Mouse (Mus musculus) kidney, postnatal 10 days (tissue): Measurements from ENCODE around the gene Pld3.
"Not testable (repeated sequence)": the region's sequence is repeated elsewhere in the genome, so short reads cannot be mapped to it uniquely, and the experiment has no call there.

ENCODE experiments used
- DNase-seq: peaks from one replicate; pipeline ENCODE4 v3.0.0; 2021; ENCODE audit warnings: mixed read lengths

Gene Pld3

DNA sequence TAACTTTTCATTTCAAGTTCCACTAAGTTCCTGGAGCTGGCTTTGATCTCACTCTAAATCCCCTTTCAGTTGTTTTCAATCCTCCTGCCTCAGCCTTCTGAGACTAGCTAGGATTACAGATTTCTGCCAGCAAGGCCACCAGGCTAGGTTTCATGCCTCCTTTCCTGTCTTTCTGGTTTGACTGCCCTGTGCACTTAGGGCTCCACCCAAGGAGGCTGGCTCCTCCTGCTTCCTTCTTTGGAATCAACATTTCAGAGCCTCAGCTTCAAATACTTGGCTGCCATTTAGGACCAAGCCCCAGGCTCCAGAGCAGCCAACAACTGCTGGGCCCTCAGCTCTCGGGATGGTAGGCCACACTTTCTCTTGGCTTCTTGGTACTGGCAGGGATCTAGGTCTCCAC lies 32.4 kb downstream of the Pld3 start:
- DNase-seq: no peak

DNA sequence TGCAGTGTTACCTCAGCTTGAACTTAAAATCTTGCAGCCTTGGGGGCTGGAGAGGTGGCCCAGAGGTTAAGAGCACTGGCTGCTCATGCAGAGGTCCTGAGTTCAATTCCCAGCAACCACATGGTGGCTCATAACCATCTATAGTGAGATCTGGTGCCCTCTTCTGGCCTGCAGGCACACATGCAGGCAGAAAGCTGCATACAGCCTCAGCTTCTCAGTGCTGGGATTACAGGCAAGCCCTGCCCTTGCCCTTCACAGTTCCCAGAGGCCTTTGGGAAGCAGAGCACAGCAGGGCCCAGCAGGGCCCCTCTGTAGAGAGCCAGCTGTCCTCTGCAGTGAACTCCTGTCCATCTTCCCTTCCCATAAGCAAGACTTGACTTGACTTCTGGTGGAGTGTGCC lies 32.9 kb downstream of the Pld3 start:
- DNase-seq: no peak

DNA sequence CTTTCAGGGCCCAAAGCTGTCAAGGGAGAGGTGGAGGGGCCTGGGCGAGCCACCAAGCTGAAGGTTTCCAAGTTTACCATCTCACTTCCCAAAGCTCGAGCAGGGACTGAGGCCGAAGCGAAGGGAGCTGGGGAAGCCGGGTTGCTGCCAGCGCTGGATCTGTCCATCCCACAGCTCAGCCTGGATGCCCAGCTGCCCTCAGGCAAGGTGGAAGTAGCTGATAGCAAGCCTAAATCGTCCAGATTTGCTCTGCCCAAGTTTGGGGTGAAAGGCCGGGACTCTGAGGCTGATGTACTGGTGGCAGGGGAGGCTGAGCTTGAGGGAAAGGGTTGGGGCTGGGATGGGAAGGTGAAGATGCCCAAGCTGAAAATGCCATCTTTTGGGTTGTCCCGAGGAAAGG lies 34.7 kb downstream of the Pld3 start:
- no peak for DNase-seq

DNA sequence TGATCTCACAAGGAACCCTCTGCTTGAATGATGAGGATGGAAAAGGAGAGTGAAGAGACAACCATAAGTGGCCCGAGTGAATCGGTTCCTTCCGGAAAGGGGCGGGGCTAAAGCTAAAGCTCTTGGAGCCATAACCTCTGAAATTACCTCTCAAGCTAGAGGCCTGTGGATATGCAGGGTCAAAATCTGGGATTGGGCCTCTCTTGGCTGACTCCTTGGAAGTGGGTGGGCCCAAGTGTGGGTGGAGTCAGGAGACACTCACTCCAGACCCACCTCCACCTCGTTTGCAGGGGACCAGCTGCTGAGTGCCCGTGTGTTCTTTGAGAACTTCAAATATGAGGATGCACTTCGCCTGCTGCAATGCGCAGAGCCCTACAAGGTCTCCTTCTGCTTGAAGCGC lies 38.1 kb downstream of the Pld3 start:
- DNase-seq: no peak

DNA sequence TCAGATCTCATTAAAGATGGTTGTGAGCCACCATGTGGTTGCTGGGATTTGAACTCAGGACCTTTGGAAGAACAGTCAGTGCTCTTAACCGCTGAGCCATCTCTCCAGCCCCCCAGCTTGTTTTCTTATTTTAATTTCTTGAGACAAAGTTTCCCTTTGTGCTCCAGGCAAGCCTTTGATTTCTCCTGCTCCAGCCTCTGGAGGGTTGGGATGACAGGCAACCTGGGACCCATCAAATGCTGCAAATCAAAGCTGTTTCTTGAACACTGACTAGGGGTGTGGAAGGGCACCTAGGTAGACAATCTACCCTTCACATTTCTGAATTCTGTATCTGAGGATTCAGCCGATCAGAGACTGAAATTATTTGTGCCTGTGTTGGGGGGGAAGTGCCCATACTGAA lies 42.2 kb downstream of the Pld3 start:
- DNase-seq: no peak

DNA sequence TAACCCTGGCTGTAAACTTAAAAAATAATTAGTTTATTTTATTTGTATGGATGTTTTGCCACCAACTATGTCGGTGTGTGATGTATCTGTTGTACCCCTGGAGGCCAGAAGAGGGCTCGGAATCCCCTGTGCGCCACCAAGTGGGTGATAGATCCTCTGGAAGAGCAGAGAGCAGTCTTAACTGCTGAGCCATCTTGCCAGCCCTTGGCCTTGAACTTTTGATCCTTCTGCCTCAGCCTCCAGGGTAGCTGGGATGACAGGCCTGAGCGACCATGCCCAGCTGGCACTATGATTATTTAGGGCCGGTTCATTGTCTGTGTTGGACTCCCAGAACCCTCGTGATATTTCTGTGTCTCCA lies 44.4 kb downstream of the Pld3 start:
- DNase-seq: peak; percentile 82

DNA sequence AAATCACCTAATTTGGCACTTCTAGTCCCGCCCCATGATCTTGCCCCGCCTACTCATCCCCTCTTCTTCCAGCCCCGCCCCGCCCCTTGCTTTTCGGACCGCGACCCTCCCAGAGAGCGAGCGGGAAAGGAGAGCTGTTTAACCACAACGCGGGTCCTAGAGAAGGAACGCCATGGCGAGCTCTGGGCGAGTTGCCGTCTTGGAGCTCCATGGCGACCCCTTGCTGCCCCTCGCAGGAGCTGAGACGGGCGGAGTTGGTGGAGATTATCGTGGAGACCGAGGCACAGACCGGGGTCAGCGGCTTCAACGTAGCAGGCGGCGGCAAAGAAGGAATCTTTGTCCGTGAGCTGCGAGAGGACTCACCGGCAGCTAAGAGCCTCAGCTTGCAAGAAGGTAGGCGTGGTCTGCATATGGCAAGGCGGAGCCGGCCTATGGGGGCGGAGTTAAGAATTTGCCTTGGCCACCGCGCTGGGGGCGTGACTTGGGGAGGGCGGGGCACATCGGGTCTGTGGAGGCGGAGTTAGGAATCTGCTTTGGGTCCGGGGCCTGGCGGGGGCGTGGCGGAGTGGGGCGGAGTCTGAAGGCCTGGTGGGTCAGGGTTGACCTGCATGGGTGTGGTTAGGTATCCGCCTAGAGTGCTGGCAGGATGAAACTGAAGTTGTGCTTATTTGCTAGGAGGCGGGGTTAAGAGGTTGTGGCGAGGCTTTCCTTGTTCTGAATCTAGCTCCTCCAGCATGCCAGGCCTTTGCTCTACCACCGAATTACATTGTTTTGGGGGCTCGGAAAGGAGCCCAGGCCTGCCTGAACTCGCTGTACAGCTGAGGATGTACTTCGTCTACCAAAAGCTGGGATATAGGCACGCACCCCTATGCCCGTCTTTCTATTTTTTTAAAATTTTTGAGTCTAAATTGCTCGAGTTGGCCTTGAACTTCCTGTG lies 45.0 kb downstream of the Pld3 start:
- DNase-seq: peak; percentile 99

DNA sequence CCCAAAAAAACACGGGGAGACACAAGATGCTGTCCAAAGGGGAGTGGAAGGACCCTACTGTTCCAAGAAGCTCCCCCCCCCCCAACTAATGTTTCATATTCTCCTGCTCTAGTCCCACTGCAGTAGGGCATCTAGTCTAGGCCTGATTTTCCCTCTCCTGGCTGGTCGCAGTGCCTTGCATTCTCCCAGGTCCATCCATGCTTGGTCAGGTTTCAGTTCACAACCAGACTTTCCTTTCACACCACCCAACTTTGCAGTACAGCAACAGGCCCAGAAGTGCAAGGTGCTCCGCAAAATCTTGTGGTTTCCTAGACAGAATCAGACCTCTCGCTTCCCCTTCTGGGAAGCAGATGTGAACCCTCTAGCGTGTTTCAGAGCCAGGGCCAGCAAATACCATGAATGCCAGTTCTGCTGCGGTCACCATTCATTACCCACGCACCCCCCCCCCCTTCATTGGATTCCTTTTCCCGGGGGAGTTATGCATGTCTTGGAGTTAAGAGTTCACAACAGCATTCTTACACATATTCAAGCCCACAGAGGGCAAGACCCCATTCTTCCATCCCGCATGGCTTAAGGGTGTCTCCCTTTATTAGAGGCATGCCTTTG lies 46.1 kb downstream of the Pld3 start:
- peak; percentile 46 for DNase-seq

DNA sequence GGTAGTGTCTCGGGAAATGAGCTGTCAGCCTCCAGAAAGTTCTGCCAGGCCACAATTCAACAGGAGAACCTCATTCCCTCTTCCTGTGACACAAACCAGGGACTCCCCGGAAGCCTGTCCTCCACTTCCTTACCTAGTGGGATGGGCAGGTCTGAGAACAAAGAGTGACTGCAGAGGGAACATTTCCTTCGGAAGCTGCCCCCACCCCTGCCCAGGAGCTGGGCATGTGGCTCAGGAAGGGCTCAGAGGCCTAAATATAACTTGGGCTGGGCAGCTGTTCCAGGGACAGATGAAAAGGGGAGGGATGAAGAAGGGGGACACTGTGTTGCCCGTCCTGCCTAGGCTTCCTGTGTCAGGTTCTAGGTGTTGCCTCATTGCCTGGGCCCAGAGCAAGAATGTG lies 51.4 kb downstream of the Pld3 start:
- peak; percentile 52 for DNase-seq

DNA sequence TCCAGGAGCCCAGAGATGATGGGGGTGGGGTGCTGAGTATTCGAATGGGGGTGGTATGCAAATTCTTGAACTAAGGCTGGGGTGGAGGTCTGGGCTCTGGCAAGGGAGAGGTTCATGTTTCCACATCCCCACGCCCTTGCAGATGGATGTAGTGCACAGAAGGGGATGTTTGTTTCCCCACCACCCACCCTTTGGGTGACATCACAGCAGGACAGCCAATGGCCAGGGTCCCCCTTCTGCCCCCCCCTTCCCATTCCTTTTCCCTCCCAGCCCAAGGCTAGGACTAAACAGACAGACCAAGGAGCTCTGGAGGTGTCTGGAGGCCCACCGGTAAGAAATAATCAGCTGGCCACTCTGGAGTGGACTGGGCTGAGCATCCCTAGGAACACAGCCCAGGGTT lies 54.0 kb downstream of the Pld3 start, which contains the start of gene Prx:
Gene Prx (plus strand): TSS at position 289 of the 400 bp plus-strand sequence.
- peak; percentile 30 for DNase-seq

DNA sequence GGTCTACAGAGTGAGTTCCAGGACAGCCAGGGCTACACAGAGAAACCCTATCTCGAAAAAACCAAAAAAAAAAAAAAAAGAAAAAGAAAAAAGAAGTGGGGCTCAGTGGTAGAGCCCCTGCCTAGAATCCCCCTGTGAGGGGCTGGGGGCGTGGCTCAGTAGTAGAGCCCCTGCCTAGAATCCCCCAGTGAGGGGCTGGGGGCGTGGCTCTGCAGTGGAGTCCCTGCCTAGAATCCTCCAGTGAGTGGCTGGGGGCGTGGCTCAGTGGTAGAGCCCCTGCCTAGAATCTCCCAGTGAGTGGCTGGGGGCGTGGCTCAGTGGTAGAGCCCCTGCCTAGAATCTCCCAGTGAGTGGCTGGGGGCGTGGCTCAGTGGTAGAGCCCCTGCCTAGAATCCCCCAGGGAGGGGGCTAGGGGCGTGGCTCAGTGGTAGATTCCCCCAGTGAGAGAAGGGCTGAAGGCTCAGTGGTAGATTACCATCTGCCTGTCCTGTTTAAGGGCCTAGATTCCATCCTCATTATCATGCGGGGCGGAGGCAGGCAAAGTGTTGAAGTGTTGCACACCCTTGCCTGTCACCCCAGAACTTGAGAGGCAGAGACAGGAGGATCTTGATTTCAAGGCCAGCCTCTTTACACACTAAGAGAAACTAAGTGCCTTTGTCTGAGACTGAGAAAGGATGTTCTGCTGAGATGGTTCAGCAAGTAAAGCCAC lies 58.2 kb downstream of the Pld3 start:
- DNase-seq: not testable (repeated sequence)

DNA sequence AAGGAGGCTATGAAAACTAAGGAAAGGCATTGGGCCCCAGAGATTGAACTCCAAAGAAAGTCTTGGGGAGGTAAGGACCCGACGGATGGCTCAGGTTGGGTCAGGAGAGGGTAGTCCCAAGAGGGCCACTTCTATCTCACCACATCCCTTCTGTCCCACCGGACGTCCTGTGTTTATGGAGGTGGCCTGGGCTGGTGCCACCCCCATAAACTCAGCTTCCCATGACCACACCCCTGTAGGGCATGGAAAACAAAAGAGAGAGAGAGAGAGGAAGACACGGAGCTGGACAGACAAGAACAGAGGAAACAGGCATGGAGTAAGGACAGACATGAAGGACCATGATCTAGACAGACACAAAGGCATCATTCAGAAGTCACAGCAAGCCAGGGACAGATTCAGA lies 59.6 kb downstream of the Pld3 start:
- DNase-seq: peak; percentile 13

DNA sequence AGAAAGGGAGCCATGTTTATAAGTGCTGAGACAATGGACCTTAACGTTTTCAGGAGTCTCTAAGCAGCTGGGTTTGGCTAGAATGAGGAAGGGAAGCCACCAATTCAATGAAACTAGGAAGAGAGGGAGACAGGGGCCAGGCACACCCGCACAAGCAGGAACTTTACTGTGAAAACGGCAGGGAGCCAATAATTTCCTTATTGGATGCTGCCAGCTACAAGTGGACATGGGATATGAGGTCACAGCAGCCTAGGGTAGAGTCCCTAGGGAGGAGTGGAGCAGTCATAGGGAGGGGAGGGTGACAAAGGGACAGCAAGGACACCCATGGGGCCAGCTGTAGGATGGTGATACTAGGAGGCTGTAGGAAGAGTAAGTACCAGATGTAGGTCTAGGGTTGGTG lies 60.0 kb downstream of the Pld3 start:
- peak; percentile 9 for DNase-seq

DNA sequence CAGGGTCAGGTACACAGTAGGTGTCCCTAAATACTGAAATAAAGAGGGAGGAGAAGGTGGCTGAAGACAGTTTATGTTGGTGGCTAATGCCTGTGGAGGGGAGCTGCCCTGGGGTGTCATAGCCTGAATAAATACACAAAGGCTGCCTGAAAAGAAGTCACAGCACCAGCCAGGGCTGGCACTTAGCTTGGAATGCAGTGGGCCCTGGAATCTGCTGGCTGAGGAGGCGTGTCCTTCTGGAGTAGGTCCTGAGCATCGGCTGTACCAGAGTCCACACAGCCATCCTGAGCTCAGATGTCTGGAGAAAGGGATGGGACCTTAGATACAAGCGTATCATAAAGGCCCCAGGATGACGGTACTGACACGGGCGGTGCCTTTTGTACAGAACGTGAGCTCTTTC lies 61.2 kb downstream of the Pld3 start:
- DNase-seq: peak; percentile 63

DNA sequence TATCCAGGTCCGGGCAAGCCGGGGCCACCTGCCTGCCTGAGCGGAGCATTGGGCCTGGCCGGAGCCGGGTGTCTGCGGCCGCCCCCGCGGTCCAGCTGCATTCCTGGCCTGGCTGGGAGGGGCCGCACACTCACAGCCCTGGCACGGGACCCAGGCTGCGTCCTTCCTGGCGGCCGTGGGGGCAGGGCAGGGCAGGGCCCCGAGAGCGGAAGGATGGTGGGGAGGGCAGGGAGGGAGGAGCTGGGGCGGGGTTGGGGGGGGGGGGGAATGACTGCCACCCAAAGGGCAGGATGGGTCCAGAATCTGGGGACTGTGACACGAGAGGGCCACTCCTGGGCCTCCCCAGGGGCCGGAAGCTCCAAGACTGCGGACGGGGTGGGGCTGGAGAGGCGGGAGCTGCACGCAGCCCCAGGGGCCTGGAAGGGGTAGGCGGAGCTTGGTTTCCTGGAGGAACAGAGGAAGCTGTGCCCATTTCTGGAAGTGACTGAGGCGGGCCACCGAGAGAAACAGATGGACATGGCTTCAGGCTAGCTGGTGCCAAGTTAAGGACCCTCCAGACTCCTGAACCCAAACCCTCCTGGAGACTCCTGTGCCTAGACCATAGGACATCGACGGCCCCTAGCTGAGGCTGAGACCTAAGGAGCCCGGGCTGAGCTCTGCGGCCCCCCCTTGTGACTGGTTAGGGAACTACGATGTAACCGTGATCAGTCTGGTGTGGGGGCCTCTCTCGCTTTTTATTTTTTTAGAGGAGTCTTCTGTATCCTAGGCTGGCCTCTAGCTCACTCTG lies 62.3 kb downstream of the Pld3 start:
- peak; percentile 97 for DNase-seq

DNA sequence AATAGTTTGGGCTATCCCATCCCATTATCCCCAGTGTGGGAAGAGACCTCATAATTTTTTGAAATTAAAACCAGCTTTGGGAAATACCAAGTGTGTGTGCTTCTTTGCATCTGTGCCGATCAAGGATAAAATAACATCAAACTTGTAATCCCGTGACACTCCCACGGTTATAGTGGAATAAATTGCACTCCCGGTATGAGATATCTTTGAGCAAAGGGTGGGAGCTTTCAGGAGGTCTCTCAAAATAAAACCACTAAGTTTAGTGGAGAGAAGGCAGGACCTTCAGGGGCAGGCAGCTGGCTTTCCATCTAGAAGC lies 62.8 kb downstream of the Pld3 start:
- no peak for DNase-seq

DNA sequence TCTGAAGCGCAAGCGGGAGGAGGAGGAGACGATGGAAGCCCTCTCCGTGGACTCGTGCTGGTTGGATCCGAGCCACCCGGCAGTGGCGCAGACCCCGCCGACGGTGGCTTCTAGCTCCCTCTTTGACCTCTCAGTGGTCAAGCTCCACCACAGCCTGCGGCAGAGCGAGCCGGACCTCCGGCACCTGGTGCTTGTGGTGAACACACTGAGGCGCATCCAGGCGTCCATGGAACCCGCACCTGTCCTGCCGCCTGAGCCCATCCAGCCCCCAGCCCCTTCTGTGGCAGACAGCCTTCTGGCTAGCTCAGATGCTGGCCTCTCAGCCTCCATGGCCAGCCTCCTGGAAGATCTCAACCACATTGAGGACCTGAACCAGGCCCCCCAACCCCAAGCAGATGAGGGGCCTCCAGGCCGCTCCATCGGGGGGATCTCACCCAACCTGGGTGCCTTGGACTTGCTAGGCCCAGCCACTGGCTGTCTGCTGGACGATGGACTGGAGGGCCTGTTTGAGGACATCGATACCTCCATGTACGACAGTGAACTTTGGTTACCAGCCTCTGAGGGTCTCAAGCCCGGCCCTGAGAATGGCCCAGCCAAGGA lies 63.6 kb downstream of the Pld3 start:
- DNase-seq: no peak

DNA sequence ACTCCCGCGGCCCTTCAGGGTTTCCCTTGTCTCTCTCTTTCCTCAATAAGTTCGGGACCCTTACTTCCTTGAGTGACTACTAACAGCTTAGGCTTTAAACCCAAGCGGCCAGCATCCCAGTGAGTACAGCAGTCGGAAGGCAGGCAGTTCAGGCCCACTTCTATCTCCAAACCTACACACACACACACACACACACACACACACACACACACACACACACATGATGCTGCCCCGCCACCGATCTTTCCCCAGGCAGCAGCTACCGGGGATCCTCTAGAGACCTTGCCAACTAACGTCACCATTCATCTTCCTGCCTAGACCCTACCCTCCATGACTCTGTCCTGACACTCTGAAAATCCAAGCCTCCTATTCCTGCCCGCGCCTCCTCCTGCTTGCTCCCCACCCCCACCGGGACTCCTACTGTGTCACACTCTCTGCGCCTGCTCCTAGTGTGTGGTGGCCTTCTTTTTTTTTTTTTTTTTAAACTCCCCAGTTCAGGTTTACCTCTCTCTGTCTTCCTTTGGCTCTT lies 65.2 kb downstream of the Pld3 start:
- peak; percentile 89 for DNase-seq

DNA sequence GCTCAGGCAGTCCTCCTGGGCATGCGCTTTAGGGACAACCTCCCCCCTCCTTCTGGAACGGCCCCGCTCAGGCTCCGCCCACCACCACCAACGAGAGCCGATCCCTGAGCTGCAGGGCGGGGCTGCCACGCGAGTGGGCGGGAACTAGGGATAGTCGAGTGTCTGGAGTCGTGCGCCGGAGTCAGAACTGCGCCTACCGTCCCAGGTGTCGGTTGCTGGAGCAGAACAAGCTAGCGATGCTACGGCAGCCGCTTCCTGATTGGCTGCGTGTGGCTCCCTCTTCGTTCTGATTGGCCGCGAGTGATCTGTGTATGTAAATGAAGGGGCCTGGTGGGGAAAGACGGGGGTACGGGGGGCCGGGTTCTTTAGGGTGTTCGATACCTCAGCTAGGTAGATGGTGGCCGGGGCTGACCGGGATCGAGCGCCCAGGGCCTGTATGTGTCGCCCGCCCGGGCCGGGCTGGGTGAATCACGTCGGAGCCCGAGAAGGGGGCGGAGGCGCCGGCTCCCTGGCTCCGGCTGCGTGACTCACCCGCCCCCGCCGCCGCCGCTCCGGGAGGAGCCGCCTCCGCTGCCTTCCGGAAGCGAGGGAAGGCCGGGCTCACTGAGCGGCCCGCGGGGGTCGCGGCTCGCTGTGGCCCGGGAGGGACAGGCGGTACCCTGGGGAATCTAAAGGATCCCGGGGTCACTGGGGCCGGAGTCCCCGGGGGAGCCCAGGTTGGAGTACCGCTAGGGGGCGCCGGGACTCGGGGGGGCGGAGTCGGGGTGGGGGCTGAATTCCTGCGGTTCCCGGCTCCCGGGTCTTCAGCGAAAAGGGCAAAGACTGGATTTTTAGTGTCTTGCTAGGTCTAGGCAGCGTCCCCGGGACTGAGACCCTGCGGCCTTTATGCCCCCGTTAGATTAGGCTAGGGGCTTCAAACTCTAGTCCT lies 66.0 kb downstream of the Pld3 start, which contains the start of gene Sertad1:
Gene Sertad1 (plus strand): TSS at position 141 of the 928 bp plus-strand sequence.
- DNase-seq: peak; percentile 100

DNA sequence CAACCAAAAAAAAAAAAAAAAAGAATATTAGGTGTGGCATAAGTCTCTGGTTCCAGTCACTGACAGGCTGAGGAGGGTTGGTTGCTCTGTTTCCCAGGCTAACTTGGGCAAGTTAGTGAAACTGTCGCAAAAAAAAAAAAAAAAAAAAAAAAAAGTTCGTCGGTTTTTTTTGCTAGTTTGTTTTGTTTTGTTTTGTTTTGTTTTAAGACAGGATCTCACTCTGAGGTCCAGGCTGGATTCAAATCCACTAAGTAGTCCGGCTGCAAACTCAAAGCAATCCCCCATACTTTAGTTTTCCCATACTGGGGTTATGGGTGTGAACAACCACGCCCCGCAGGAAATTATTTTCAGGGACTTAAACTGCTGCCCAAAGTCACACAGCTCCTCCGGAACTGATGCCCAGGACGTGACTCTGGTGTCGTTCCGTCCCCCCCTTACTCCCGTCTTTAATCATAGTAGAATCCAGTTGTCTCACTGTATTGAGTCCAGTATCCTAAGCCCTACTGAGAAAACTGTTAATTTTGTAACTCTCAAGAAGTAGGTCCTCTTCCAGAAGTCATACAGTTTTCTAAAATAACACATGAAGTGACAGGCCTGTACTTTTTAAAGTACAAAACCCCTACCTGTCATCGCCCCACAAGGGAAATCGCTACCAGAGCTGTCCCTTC lies 66.8 kb downstream of the Pld3 start:
- DNase-seq: peak; percentile 57

DNA sequence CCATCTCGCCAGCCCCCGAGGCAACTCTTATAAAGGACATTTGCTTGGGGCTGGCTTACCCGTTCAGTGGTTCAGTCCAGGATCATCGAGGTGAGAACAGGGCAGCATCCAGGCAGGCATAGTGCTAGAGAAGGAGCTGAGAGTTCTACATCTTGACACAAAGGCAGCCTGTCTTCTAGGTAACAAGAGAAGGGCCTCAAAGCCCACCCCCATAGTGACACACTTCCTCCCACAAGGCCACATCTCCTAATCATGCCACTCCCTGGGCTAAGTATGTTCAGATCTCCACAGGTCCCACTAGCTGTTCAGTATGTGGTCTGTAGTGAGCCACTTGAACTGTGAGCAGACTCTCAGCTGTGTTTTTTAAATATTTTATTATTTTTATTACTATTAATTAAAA lies 69.2 kb downstream of the Pld3 start:
- DNase-seq: no peak
